Mouse (Mus musculus): ENCODE measurements around the gene Evc2.

Gene Evc2

DNA sequence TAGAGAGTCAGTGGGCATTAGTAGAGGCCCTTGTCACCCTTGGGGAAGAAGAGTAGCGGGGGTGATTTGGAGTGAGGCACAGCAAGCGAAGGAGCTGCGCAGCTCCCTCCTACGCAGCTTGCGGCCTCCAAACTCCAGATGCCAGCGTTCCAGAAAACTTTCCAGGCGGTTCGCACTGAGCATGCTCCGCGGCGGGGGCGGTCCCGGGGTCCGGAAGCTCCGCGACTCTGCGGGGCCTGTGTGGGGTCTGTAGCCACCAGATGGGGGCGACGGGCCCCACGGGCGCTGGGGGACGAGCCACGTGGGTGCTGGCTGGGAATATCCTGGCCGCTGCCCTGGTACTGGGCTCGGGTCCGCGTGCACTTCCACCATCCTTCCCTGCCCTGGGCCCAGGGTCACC, at the start of gene Evc2:
Gene Evc2 (plus strand): TSS at position 212 of the 400 bp plus-strand sequence.
- no peak for DNase-seq (ENCODE audit: low spot score in 2 of 2)

DNA sequence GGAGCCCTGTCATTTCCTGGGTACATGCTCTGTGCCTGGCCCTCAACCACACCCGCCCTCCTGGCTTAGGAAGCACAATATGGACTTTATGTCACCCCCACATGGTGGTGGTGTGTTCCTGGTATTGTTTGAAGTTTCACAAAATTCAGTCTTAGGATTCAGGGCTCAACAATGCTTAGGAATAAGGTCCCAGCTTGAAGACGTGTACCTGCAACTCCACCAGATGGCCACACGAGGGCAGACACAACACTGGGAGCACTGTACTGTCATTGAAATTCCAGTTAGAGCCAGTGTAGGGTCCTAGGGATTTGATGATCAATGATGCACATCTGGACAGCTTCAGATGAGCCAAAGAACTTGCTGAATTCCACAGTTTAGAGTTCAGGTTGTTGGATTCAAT, 49.1 kb upstream of the Evc2 start:
- no peak for DNase-seq (ENCODE audit: low spot score in 2 of 2)

GRCm38 (mm10) chr5:37290983-37291382, 47.3 kb upstream of the Evc2 start:
- no peak for DNase-seq (ENCODE audit: low spot score in 2 of 2)

GRCm38 (mm10) chr5:37296717-37297116, 41.6 kb upstream of the Evc2 start:
- DNase-seq (ENCODE audit: low spot score in 2 of 2), result no peak

GRCm38 (mm10) chr5:37298370-37298769, 39.9 kb upstream of the Evc2 start:
- peak in 1 of 2 experiments; percentile 25 for DNase-seq (ENCODE audit: low spot score in 2 of 2)

DNA sequence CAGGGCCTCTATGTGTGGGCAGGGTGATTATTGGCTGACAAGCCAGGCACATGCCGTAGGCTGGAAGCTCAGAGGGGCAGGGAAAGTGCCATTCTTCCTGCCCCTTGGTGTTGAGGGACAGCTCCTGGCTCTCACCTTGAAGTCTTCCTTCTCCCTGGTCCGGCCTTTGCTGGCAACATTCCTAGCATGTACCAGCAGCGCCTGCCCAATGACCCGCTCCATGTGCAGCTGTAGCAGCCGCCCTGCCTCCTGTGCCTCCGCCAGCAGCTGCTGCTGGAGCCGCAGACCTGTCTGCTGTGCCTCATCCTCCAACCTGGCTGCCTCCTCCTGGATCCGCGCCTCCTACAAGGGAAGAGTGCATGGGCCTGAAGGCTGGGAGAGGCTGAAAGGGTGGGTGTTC, 28.3 kb upstream of the Evc2 start:
- DNase-seq (ENCODE audit: low spot score in 2 of 2), result no peak

- no peak for DNase-seq (ENCODE audit: low spot score in 2 of 2)
Measured at GRCm38 (mm10) chr5:37312980-37313722, 25.1 kb upstream of the Evc2 start.

- DNase-seq (ENCODE audit: low spot score in 2 of 2), result no peak
Measured at GRCm38 (mm10) chr5:37318715-37319114, 19.6 kb upstream of the Evc2 start.

GRCm38 (mm10) chr5:37320174-37320573, 18.1 kb upstream of the Evc2 start:
- no peak for DNase-seq (ENCODE audit: low spot score in 2 of 2)

DNA sequence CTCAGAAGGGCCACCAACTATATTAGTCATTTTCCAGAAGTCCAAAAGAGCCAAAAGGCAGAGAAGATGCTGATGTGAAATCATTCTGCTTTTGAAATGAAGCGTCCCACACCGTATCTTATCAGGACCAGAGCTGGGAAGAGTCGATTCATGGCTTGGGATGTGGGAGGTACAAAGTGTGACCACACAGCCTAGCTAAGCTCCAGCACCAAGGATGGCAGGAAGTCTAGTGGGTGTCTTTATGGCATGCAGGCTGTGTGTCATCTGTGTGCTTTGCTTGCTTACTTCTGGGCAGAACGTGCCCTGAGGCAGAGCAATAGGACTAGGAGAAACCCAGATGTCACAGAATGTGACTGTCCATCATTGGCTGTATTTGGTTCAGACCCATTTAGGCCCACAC, 17.5 kb upstream of the Evc2 start:
- DNase-seq (ENCODE audit: low spot score in 2 of 2), result no peak

DNA sequence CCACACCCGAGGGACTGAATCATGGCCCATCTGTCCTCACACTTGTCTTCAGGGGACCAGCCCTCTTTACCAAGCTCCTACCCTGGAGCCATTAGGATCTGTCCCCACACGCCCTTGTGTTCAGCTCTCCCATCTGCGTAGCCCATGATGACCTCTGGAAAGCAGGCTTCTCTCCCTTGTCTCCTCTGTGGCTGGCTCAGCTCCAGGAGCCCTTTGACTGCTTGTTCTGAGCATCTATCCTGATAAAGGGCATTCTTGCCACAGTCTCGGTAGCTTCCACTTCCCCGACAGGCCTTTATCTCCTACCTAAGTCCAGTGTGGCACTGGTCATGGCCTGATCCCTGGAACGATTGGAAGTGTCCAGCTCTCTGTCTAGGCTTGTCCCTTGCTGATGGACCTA, 11.6 kb upstream of the Evc2 start:
- no peak for DNase-seq (ENCODE audit: low spot score in 2 of 2)

DNA sequence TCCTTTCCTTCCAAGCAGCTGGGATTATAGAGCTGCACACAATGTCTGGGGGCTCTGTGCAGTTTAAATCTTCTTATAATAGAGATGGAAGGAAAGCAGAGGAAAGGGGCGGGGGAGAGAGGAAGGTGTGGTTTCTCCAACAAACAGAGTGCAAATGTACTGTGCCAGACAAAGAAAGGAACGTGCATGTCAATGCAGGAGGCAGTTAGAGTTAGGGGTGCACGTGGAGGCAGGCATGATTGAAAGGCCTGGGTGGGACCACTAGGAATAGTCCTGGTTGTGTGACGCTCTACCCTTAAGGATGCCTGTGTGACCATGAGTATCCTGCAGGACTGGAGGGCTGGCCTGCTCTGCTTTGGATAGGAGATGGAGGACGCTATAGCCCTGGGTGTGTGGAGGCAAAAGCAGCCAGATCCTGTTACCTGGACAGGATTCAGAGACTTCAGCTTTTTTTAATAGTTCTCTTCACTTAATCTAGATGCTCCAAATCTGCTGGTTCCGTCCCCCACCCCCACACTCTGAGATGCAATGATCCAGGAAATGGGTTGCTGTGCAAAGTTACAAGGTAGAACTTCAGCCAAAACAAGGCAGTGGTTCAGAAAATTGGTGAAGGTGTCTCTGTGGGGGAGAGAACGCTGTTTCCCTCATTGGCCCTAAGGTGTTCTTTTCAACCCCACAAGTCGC, 7.7 kb upstream of the Evc2 start:
- no peak for DNase-seq (ENCODE audit: low spot score in 2 of 2)

- no peak for DNase-seq (ENCODE audit: low spot score in 2 of 2)
Measured at GRCm38 (mm10) chr5:37331133-37331505, 7.2 kb upstream of the Evc2 start.

DNA sequence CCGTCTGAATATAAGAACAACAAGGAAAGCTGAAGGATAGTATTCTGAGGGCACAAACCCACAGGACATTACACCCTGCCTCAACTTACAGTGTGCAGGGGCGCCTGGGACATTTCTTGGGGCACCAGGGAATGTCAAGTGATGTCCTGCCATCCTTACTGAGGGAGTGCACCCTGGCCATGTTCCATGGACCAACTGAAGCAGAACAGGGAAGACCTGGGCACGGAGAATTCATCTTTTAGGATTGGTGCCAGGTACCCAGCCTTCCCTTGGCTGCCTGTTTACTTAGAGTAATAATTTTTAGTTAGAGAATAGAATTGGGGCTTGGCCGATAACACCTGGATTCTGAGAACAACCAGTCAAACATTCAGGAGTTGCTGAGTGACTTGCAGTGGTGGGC, 6.2 kb upstream of the Evc2 start:
- no peak for DNase-seq (ENCODE audit: low spot score in 2 of 2)

- DNase-seq (ENCODE audit: low spot score in 2 of 2), result no peak
Measured at GRCm38 (mm10) chr5:37335061-37335460, 3.2 kb upstream of the Evc2 start.

DNA sequence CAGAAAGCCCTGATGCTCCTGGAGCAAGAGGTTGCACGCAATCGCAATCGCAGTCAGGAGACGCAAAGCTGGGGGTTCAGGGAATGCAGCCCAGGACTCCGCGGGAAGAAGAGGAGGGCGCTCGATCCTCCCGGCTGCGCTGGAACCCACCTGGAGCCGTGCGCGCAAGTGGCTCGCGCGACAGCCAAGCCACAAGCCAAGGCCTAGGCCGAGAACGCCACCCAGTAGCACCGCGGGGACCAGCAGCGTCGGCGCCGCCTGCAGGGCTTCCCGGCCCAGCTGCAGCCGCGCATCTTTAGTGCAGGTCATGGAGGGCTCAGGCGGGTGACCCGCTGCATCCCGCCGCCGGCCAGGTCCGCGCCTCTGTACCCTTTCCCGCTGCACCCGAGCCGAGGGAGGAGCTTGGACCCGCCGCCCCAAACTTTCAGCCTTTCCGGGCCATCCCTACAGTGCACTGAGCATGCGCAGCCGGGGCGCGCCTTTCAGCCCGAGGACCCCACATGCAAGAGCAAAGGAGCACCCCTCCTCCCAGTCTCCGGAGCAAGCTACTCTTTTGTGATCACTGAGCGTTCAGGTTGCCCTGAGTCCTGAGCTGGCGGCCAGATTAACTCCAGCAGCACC, 1.7 kb upstream of the Evc2 start, which contains the start of gene Evc:
Gene Evc (minus strand): TSS at position 410 of the 621 bp plus-strand sequence.
- peak in 1 of 2 experiments; percentile 20 for DNase-seq (ENCODE audit: low spot score in 2 of 2)

DNA sequence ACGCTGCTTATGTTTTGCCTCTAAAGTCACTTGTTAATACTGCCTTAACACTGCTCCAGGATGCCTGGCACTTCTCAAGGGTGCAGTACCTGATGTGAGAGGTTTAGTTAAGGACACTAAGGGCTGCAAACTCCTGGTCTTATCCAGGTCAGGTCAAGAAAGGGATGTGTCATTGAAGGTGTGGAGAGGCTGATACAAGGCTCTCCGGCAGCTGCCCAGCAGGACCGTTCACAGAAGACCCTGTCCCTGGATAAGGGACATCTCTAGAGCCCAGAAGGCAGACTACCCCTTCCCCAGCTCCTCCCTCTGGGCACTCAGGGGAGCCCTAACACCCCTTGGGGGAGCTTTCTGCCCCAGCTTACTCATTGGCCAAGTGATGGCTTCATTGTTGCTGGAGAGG, 603 bp upstream of the Evc2 start:
- no peak for DNase-seq (ENCODE audit: low spot score in 2 of 2)

DNA sequence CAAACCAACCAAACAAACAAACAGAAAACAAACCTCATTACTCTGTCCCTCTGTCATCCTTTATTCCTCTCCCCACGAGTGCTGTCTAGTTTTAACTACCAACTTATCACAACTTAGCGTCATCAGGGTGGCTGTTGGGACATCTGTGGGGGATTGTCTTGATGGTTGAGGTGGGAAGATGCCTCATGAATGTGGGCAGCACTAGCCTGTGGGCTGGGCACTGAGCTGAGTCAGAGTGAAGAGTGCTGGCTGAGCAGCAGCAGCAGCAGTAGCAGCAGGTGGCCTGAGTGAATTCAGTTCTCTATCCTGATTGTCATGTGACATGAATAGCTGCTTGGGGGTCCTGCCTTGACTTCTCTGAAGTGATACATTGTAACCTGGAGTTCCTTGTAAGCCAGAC, 5.7 kb downstream of the Evc2 start:
- no peak for DNase-seq (ENCODE audit: low spot score in 2 of 2)

DNA sequence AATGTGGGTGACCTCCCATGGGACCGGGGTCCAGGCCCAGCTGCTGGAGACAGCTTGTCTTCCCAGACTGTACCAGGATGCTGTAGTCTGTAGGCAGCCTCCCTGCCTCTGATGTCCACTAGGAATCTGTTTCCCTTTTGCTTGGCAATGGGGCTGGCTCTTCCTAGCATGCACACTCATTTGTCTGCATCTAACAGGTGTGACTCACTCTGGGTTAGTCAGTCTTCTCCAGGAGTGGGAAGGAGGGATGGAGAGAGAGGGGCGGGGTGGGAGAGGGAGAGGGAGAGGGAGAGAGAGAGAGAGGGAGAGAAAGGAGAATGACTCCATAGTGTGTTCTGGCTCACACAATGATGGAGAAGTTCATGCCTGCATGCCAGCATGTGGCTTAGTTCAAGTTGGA, 13.5 kb downstream of the Evc2 start:
- DNase-seq (ENCODE audit: low spot score in 2 of 2), result no peak

- peak; percentile 11 to 56 for DNase-seq (ENCODE audit: low spot score in 2 of 2)
Measured at GRCm38 (mm10) chr5:37354385-37354784, 16.1 kb downstream of the Evc2 start.

- no peak for DNase-seq (ENCODE audit: low spot score in 2 of 2)
Measured at GRCm38 (mm10) chr5:37356027-37356426, 17.7 kb downstream of the Evc2 start.

- DNase-seq (ENCODE audit: low spot score in 2 of 2), result no peak
Measured at GRCm38 (mm10) chr5:37362618-37363017, 24.3 kb downstream of the Evc2 start.

DNA sequence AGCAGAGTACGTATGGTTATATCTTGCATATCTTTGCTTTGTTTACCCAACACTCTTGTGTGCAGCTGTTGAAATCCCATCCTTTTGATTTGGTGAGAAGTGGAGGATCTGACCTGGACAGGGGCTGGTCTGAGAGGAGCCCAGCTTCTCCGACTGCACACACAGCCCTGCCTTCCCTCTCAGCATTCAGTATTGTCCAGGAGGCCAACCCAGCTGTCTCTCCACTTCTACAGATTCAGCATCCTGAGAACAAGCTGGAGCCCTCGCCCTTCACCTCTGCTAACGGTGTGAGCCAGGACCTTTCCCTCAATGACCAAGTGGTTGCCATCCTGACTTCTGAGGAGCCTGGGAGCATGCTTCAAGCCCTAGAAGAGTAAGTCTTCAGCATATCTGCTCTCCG, 25.0 kb downstream of the Evc2 start:
- DNase-seq (ENCODE audit: low spot score in 2 of 2), result no peak

All from spleen, postnatal 10 days (tissue).